Mouse (Mus musculus) E14TG2a.4 (cell line): ENCODE results near the gene Prelid3b.

Source experiments
- CTCF ChIP-seq: conservative IDR thresholded peaks from 2 replicates; pipeline ENCODE4 v1.5.1; 2014; ENCODE audit warnings: low read length
- NANOG ChIP-seq: IDR thresholded peaks from 2 replicates; pipeline ENCODE4 v1.6.1; 2014; ENCODE audit warnings: borderline replicate concordance, low read length, mixed read lengths

GRCm38 (mm10) chr2:174463370-174463769 lies 9.5 kb downstream of the Prelid3b start:
- TF ChIP-seq CTCF (no peak), NANOG (no peak)
